Mouse (Mus musculus) midbrain, embryonic 16.5 days (tissue): ENCODE measurements at regions not wholly inside any gene's neighbourhood (a gene's known extent, or its start where the extent isn't known, plus 50 kb on each side); places are given as distances from the start of the nearest gene placed in this dataset.
A peak's percentile ranks its signal among the peaks of the same experiment; 100 is the strongest.

Source experiments
- ATAC-seq: fragments of 200-750 bp; cut with Nextera tagmentation; 2 replicates; pipeline ENCODE4 v1.8.0; 2017; ENCODE audit warnings: moderate TSS enrichment
- H3K27ac ChIP-seq: fragments of 300-500 bp; sonication (generic); 2 replicates; pipeline ENCODE4 v1.5.1; 2014; ENCODE audit warnings: mild to moderate bottlenecking, low read length, mixed read lengths
- H3K27me3 ChIP-seq: fragments of 300-500 bp; sonication (generic); 2 replicates; pipeline ENCODE4 v1.6.1; 2014; ENCODE audit warnings: low read depth, low read length, mixed read lengths; ENCODE audit not compliant: control insufficient read depth, insufficient read depth
- H3K36me3 ChIP-seq: fragments of 300-500 bp; sonication (generic); 2 replicates; pipeline ENCODE4 v1.6.1; 2014; ENCODE audit warnings: mild to moderate bottlenecking, low read length, moderate library complexity, mixed read lengths; ENCODE audit not compliant: control insufficient read depth, insufficient read depth
- H3K4me1 ChIP-seq: fragments of 300-500 bp; sonication (generic); 2 replicates; pipeline ENCODE4 v1.6.1; 2014; ENCODE audit warnings: mild to moderate bottlenecking, low read length, mixed read lengths; ENCODE audit not compliant: control insufficient read depth, insufficient read depth
- H3K4me2 ChIP-seq: fragments of 300-500 bp; sonication (generic); 2 replicates; pipeline ENCODE4 v1.6.1; 2014; ENCODE audit warnings: mild to moderate bottlenecking, low read length, mixed read lengths
- H3K4me3 ChIP-seq: fragments of 300-500 bp; sonication (generic); 2 replicates; pipeline ENCODE4 v1.5.1; 2014; ENCODE audit warnings: low read depth, mild to moderate bottlenecking, low read length, moderate library complexity, mixed read lengths
- H3K9ac ChIP-seq: fragments of 300-500 bp; sonication (generic); 2 replicates; pipeline ENCODE4 v1.6.1; 2014; ENCODE audit warnings: low read depth, low read length, mixed read lengths
- H3K9me3 ChIP-seq: fragments of 300-500 bp; sonication (generic); replicated peaks from 2 replicates; pipeline ENCODE4 v1.6.1; 2014; ENCODE audit warnings: mild to moderate bottlenecking, low read length, mixed read lengths; ENCODE audit not compliant: control insufficient read depth, poor library complexity, severe bottlenecking
- WGBS: fragments of 180-500 bp; shearing (Covaris S2); extraction: QIAGEN DNeasy Blood & Tissue Kit; methylation state at CpG from one replicate; pipeline ENCODE4 v1.1.7; 2014; 5-methylcytosine and 5-hydroxymethylcytosine counted together

GRCm38 (mm10) chr8:77814796-77815647 is 90.8 kb upstream of the Ednra start:
- no peak overlapping the region for H3K9ac ChIP-seq
- 65% methylated on average over 12 of the region's 12 CpGs for WGBS
- no peaks in the 10 kb centered on the region for H3K9me3 ChIP-seq
- no peak for ATAC-seq
- H3K4me3 ChIP-seq: no peak overlapping the region
- H3K4me1 ChIP-seq: no peaks in the 10 kb centered on the region
- no peak overlapping the region for H3K4me2 ChIP-seq
- H3K27me3 ChIP-seq: no peaks in the 10 kb centered on the region
- no peak overlapping the region for H3K27ac ChIP-seq
- H3K36me3 ChIP-seq: no peaks in the 10 kb centered on the region

- Histone ChIP-seq H3K9me3 (no peaks in the 10 kb centered on the region), H3K4me1 (no peaks in the 10 kb centered on the region), H3K36me3 (no peaks in the 10 kb centered on the region), H3K9ac (no peak overlapping the region), H3K4me3 (no peak overlapping the region), H3K27ac (no peak overlapping the region), H3K4me2 (no peak overlapping the region), H3K27me3 (no peaks in the 10 kb centered on the region)
- no peak for ATAC-seq
- WGBS: 61% methylated on average over 7 of the region's 7 CpGs
Measured at GRCm38 (mm10) chr8:77815648-77815971, 91.3 kb upstream of the Ednra start.

GRCm38 (mm10) chr8:77816217-77816616 is 92.0 kb upstream of the Ednra start:
- Histone ChIP-seq H3K9me3 (no peaks in the 10 kb centered on the region), H3K27ac (no peak overlapping the region), H3K4me1 (no peaks in the 10 kb centered on the region), H3K9ac (no peak overlapping the region), H3K27me3 (no peaks in the 10 kb centered on the region), H3K36me3 (no peaks in the 10 kb centered on the region), H3K4me3 (no peak overlapping the region), H3K4me2 (no peak overlapping the region)
- no peak for ATAC-seq
- 92% methylated on average over 4 of the region's 4 CpGs for WGBS

GRCm38 (mm10) chr8:77825786-77826185 is 101.5 kb upstream of the Ednra start:
- WGBS: 81% methylated on average over 1 of the region's 1 CpGs
- ATAC-seq: no peak
- Histone ChIP-seq H3K27ac (no peak overlapping the region), H3K27me3 (no peaks in the 10 kb centered on the region), H3K4me3 (no peak overlapping the region), H3K4me2 (no peak overlapping the region), H3K9ac (no peak overlapping the region), H3K36me3 (no peaks in the 10 kb centered on the region), H3K4me1 (peaks cover 3% of the 10 kb centered on the region; the same call in 1 of the 2 replicates), H3K9me3 (no peaks in the 10 kb centered on the region)

GRCm38 (mm10) chr8:77826255-77826654 is 102.0 kb upstream of the Ednra start:
- WGBS: 80% methylated on average over 2 of the region's 2 CpGs
- no peak for ATAC-seq
- no peak overlapping the region for H3K4me3 ChIP-seq
- no peaks in the 10 kb centered on the region for H3K9me3 ChIP-seq
- no peaks in the 10 kb centered on the region for H3K27me3 ChIP-seq
- H3K4me1 ChIP-seq: peaks cover 3% of the 10 kb centered on the region; the same call in 1 of the 2 replicates
- H3K4me2 ChIP-seq: no peak overlapping the region
- H3K9ac ChIP-seq: no peak overlapping the region
- H3K36me3 ChIP-seq: no peaks in the 10 kb centered on the region
- no peak overlapping the region for H3K27ac ChIP-seq

- Histone ChIP-seq H3K27me3 (no peaks in the 10 kb centered on the region), H3K9ac (no peak overlapping the region), H3K36me3 (no peaks in the 10 kb centered on the region), H3K4me3 (no peak overlapping the region), H3K4me1 (peaks cover 3% of the 10 kb centered on the region; the same call in 1 of the 2 replicates), H3K9me3 (no peaks in the 10 kb centered on the region), H3K27ac (no peak overlapping the region), H3K4me2 (no peak overlapping the region)
- 12% methylated on average over 7 of the region's 7 CpGs for WGBS
- peak; percentile 60; the same call in 1 of the 2 replicates for ATAC-seq
Measured at GRCm38 (mm10) chr8:77828079-77828478, 103.8 kb upstream of the Ednra start.

GRCm38 (mm10) chr8:77829126-77829748 is 105.0 kb upstream of the Ednra start:
- Histone ChIP-seq H3K4me2 (no peak overlapping the region), H3K36me3 (no peaks in the 10 kb centered on the region), H3K4me1 (peaks cover 3% of the 10 kb centered on the region; the same call in 1 of the 2 replicates), H3K4me3 (no peak overlapping the region), H3K9ac (no peak overlapping the region), H3K9me3 (no peaks in the 10 kb centered on the region), H3K27ac (no peak overlapping the region), H3K27me3 (no peaks in the 10 kb centered on the region)
- no peak for ATAC-seq
- 64% methylated on average over 5 of the region's 5 CpGs for WGBS

- Histone ChIP-seq H3K27me3 (no peaks in the 10 kb centered on the region), H3K4me3 (no peak overlapping the region), H3K4me1 (peaks cover 3% of the 10 kb centered on the region; the same call in 1 of the 2 replicates), H3K9me3 (no peaks in the 10 kb centered on the region), H3K9ac (no peak overlapping the region), H3K4me2 (no peak overlapping the region), H3K27ac (no peak overlapping the region), H3K36me3 (no peaks in the 10 kb centered on the region)
- ATAC-seq: no peak
- 87% methylated on average over 5 of the region's 5 CpGs for WGBS
Measured at GRCm38 (mm10) chr8:77829764-77830163, 105.5 kb upstream of the Ednra start.

- no peaks in the 10 kb centered on the region for H3K27me3 ChIP-seq
- H3K4me1 ChIP-seq: no peaks in the 10 kb centered on the region
- 83% methylated on average over 6 of the region's 6 CpGs for WGBS
- H3K36me3 ChIP-seq: no peaks in the 10 kb centered on the region
- no peaks in the 10 kb centered on the region for H3K9me3 ChIP-seq
- no peak overlapping the region for H3K27ac ChIP-seq
- no peak overlapping the region for H3K4me2 ChIP-seq
- no peak overlapping the region for H3K4me3 ChIP-seq
- H3K9ac ChIP-seq: no peak overlapping the region
- no peak for ATAC-seq
Measured at GRCm38 (mm10) chr8:77834283-77834682, 110.0 kb upstream of the Ednra start.
